Comparison of ENCODE assay signal across 8 mouse cellular contexts in genomic region chr19:18630221-18631119, GRCm38 (mm10). TPM values are rescaled to one million over a fixed set of nuclear protein-coding genes. Genes with fewer than 3 reads are reported as not detected.
DNase-seq lines count a peak whose midpoint lies in the region; ATAC-seq lines count a peak whose summit lies in the region.

No protein-coding gene starts in this region.

- peak overlapping the region; percentile 94 for H3K4me2 ChIP-seq in midbrain, embryonic 13.5 days (replicated peaks)

- peak overlapping the region; percentile 77 for H3K9ac ChIP-seq in midbrain, embryonic 13.5 days (replicated peaks)

- peak; percentile 9 for DNase-seq in retina, postnatal 1 day
- DNase-seq in retina, embryonic 14.5 days (ENCODE audit: low spot score): no peak
- DNase-seq in embryo, embryonic 11 days: peak; percentile 65
- peak; percentile 36 to 37 for DNase-seq in heart, postnatal 14 days
- DNase-seq in limb, embryonic 10.5 days (ENCODE audit: low spot score): peak; percentile 46
- DNase-seq in cerebellum, adult 18-20 months: no peak
- DNase-seq in left cerebral cortex, adult 8-10 months (ENCODE audit: low spot score in 2 of 2): no peak

- 0 out of 2 replicates have a peak, but pooled peaks cover 5% of the 10 kb centered on the region for H3K27me3 ChIP-seq in limb, embryonic 10.5 days (ENCODE audit: low read depth, poor library complexity, severe bottlenecking)
- H3K27me3 ChIP-seq in midbrain, embryonic 13.5 days: peaks cover 10% of the 10 kb centered on the region; the same call in 1 of the 2 replicates

- peaks cover 17% of the 10 kb centered on the region for H3K4me1 ChIP-seq in limb, embryonic 10.5 days
- H3K4me1 ChIP-seq in midbrain, embryonic 13.5 days (replicated peaks): peaks cover 9% of the 10 kb centered on the region

- ATAC-seq in midbrain, embryonic 13.5 days: no peak

- peak overlapping the region; percentile 82 for H3K4me3 ChIP-seq in limb, embryonic 10.5 days
- H3K4me3 ChIP-seq in midbrain, embryonic 13.5 days (replicated peaks): peak overlapping the region; percentile 82

- 12% methylated on average over 17 of the region's 17 CpGs for WGBS in limb, embryonic 10.5 days
- whole genome bisulfite sequencing in midbrain, embryonic 13.5 days: 7% methylated on average over 17 of the region's 17 CpGs

- H3K36me3 ChIP-seq in limb, embryonic 10.5 days: no peaks in the 10 kb centered on the region
- H3K36me3 ChIP-seq in midbrain, embryonic 13.5 days: no peaks in the 10 kb centered on the region

- peak overlapping the region; percentile 25; the same call in 1 of the 2 replicates for H3K27ac ChIP-seq in limb, embryonic 10.5 days
- no peak overlapping the region for H3K27ac ChIP-seq in midbrain, embryonic 13.5 days

- intact Hi-C loops in heart, postnatal 14 days (cut with DNase I): loop anchor here (2.0 to 5.0 kb wide), 2 partner anchors 14 to 42 kb away; partner anchors contain the start of gene Carnmt1

- H3K9me3 ChIP-seq in limb, embryonic 10.5 days (replicated peaks): no peaks in the 10 kb centered on the region
- no peaks in the 10 kb centered on the region for H3K9me3 ChIP-seq in midbrain, embryonic 13.5 days

RNA-seq across cellular contexts. Expression of gene Ostf1, which starts 1.2 kb away (rescaled TPM):
- total RNA-seq in heart, postnatal 14 days (2021): 10 to 100 TPM; 46.5 to 52.2 TPM
- 31.9 and 32.0 TPM in 2 replicates for polyA plus RNA-seq in limb, embryonic 10.5 days (2016; fragmentation: Nextera tagmentation; extraction: Ambion mirVana)
- polyA plus RNA-seq in midbrain, embryonic 13.5 days (2015; fragmentation: Nextera tagmentation; extraction: Ambion mirVana): 34.6 and 34.7 TPM in 2 replicates
- total RNA-seq in left cerebral cortex, adult 8-10 months (2022): 10 to 100 TPM; 16.3 to 22.2 (median 18.3) TPM

RNA-seq across cellular contexts. Expression of gene Nmrk1, which starts 1.3 kb away (rescaled TPM):
- total RNA-seq in heart, postnatal 14 days (2021): 1 to 10 TPM; 3.9 to 4.0 TPM
- 6.5 and 9.0 TPM in 2 replicates for polyA plus RNA-seq in limb, embryonic 10.5 days (2016; fragmentation: Nextera tagmentation; extraction: Ambion mirVana)
- polyA plus RNA-seq in midbrain, embryonic 13.5 days (2015; fragmentation: Nextera tagmentation; extraction: Ambion mirVana): 5.0 and 5.6 TPM in 2 replicates
- 1 to 10 TPM; 4.9 to 6.5 (median 5.6) TPM for total RNA-seq in left cerebral cortex, adult 8-10 months (2022)

RNA-seq across cellular contexts. Expression of gene Carnmt1, which starts 40.1 kb away (rescaled TPM):
- 10 to 100 TPM; 23.1 to 24.7 TPM for total RNA-seq in heart, postnatal 14 days (2021)
- 30.4 and 33.3 TPM in 2 replicates for polyA plus RNA-seq in limb, embryonic 10.5 days (2016; fragmentation: Nextera tagmentation; extraction: Ambion mirVana)
- 13.2 and 14.7 TPM in 2 replicates for polyA plus RNA-seq in midbrain, embryonic 13.5 days (2015; fragmentation: Nextera tagmentation; extraction: Ambion mirVana)
- total RNA-seq in left cerebral cortex, adult 8-10 months (2022): 10 to 100 TPM in 3 of 4 experiments, 1 to 10 TPM in 1; 9.1 to 11.1 (median 10.6) TPM

Comparison
In these comparisons a context has a peak if more than half of its experiments do, and no peak if none do; other contexts are left out.
1. DNase-seq: peak in retina, postnatal 1 day (single experiment), embryo, embryonic 11 days (single experiment), heart, postnatal 14 days (2 of 2) and limb, embryonic 10.5 days (single experiment); none in retina, embryonic 14.5 days (single experiment), cerebellum, adult 18-20 months (0 of 2) and left cerebral cortex, adult 8-10 months (0 of 2).